Mouse (Mus musculus): ENCODE measurements around the gene Taf3.

DNA sequence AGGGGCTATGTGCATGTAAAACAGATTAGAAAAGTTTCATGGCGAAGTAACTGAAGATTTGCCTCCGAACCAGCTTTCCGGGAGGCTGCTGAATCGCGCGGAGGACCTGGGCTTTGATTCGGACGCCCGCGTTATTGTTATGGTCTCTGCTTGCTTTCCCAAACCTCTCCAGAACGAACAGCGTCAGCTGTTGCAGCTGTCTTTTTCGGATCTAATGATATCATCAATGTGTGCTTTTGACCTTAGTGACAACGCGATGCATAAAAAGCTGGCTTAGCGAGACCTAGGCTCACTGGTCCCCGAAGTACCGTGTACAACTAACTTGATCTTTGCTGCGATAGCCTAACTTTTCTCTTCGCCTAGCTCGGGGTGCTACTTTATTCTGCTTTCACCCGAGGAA, 169.3 kb downstream of the Taf3 start:
- TF ChIP-seq CTCF (IDR thresholded peaks at IDR 0.05; ENCODE audit: low read depth), result no peak
- no peak for TF ChIP-seq EP300 (IDR thresholded peaks at IDR 0.05; ENCODE audit: low read depth)
